Mouse (Mus musculus): Measurements from ENCODE around the gene Asic3.

Gene Asic3

GRCm38 (mm10) chr5:24423129-24424003 lies 10.2 kb downstream of the Asic3 start, which contains the start of the genes Cdk5 and Slc4a2:
Gene Cdk5, minus strand, starts transcription at chr5:24423530.
Gene Slc4a2, plus strand, starts transcription at chr5:24423837.
- DNase-seq = peak; percentile 99

GRCm38 (mm10) chr5:24424004-24424781 lies 11.0 kb downstream of the Asic3 start:
- no peak for DNase-seq

- DNase-seq = peak; percentile 71 to 80
Observed at GRCm38 (mm10) chr5:24424861-24425411, 11.7 kb downstream of the Asic3 start.

GRCm38 (mm10) chr5:24425421-24426036 lies 12.3 kb downstream of the Asic3 start:
- peak; percentile 54 to 62 for DNase-seq

- DNase-seq = no peak
Observed at GRCm38 (mm10) chr5:24426037-24426432, 12.8 kb downstream of the Asic3 start.

- no peak for DNase-seq
Observed at GRCm38 (mm10) chr5:24426556-24427284, 13.5 kb downstream of the Asic3 start.

GRCm38 (mm10) chr5:24427285-24427633 lies 14.1 kb downstream of the Asic3 start:
- no peak for DNase-seq

GRCm38 (mm10) chr5:24427981-24428402 lies 14.8 kb downstream of the Asic3 start:
- no peak for DNase-seq

- no peak for DNase-seq
Observed at GRCm38 (mm10) chr5:24428596-24428995, 15.4 kb downstream of the Asic3 start.

GRCm38 (mm10) chr5:24433993-24434392 lies 20.8 kb downstream of the Asic3 start:
- DNase-seq = no peak

- DNase-seq = no peak
Observed at GRCm38 (mm10) chr5:24441187-24441586, 28.0 kb downstream of the Asic3 start.

GRCm38 (mm10) chr5:24442029-24442428 lies 28.8 kb downstream of the Asic3 start:
- DNase-seq = no peak

- DNase-seq = no peak
Observed at GRCm38 (mm10) chr5:24443204-24443603, 30.0 kb downstream of the Asic3 start.

- DNase-seq = peak; percentile 59 to 62
Observed at GRCm38 (mm10) chr5:24443927-24444326, 30.7 kb downstream of the Asic3 start.

- peak; percentile 95 to 97 for DNase-seq
Observed at GRCm38 (mm10) chr5:24444746-24445427, 31.7 kb downstream of the Asic3 start, which contains the start of gene Fastk. Gene Fastk, minus strand, starts transcription at chr5:24445287.

- DNase-seq = peak in 1 of 2 experiments; percentile 56
Observed at GRCm38 (mm10) chr5:24445428-24446080, 32.4 kb downstream of the Asic3 start.

- no peak for DNase-seq
Observed at GRCm38 (mm10) chr5:24446630-24447029, 33.4 kb downstream of the Asic3 start.

- peak; percentile 84 for DNase-seq
Observed at GRCm38 (mm10) chr5:24447624-24448298, 34.6 kb downstream of the Asic3 start, which contains the start of gene Tmub1. Gene Tmub1, minus strand, starts transcription at chr5:24447854.

GRCm38 (mm10) chr5:24451264-24452029 lies 38.3 kb downstream of the Asic3 start:
- DNase-seq = peak; percentile 91 to 95
